Comparison of ENCODE assay signal across 25 mouse cellular contexts in genomic region chr1:127219161-127219560, GRCm38 (mm10). TPM values are rescaled to one million over a fixed set of nuclear protein-coding genes. Genes with fewer than 3 reads are reported as not detected.
DNase-seq lines count a peak whose midpoint lies in the region; ATAC-seq and TF ChIP-seq lines count a peak whose summit lies in the region.
"Had no signal": no experiment of that assay in that cellular context is flagged by ENCODE, and none has a peak within 500 bp of the region (broad histone marks: within the 10 kb centered on the region; RNA-seq: fewer than 3 reads in every experiment).

No protein-coding gene starts in this region.

- no peaks in the 10 kb centered on the region for H3K27me3 ChIP-seq in liver, postnatal 0 days (ENCODE audit: insufficient read depth, low read length)
- H3K27me3 ChIP-seq: embryonic facial prominence, embryonic 12.5 days; forebrain, embryonic 12.5 days; liver, embryonic 13.5 days; midbrain, embryonic 15.5 days; neural tube, embryonic 15.5 days had no signal

- no peaks in the 10 kb centered on the region for H3K9me3 ChIP-seq in liver, postnatal 0 days (ENCODE audit: low read length)
- H3K9me3 ChIP-seq: embryonic facial prominence, embryonic 12.5 days; forebrain, embryonic 12.5 days; liver, embryonic 13.5 days; midbrain, embryonic 10.5 days; midbrain, embryonic 15.5 days; neural tube, embryonic 15.5 days had no signal

- H3K27ac ChIP-seq in liver, postnatal 0 days (ENCODE audit: low read depth) = no peak overlapping the region
- H3K27ac ChIP-seq in brown adipose tissue, adult 24 weeks (replicated peaks; ENCODE audit: low read depth, low read length) = peak overlapping the region; percentile 27; the same call in 1 of the 2 replicates
- H3K27ac ChIP-seq in macrophage = peak overlapping the region; percentile 92
- H3K27ac ChIP-seq: embryonic facial prominence, embryonic 12.5 days; forebrain, embryonic 12.5 days; kidney, postnatal 0 days; liver, embryonic 13.5 days; midbrain, embryonic 10.5 days; midbrain, embryonic 15.5 days; neural tube, embryonic 15.5 days; stomach, postnatal 0 days had no signal

- TF ChIP-seq EP300 in liver, postnatal 0 days (IDR thresholded peaks at IDR 0.05; ENCODE audit: low read depth) = no peak

- no peak overlapping the region for H3K4me3 ChIP-seq in liver, postnatal 0 days (ENCODE audit: low read depth, low read length)
- no peak overlapping the region for H3K4me3 ChIP-seq in brown adipose tissue, adult 24 weeks (ENCODE audit: insufficient read depth, low read depth, low read length)
- no peak overlapping the region for H3K4me3 ChIP-seq in macrophage (ENCODE audit: inconsistent target)
- H3K4me3 ChIP-seq: embryonic facial prominence, embryonic 12.5 days; forebrain, embryonic 12.5 days; liver, embryonic 13.5 days; midbrain, embryonic 10.5 days; midbrain, embryonic 15.5 days; neural tube, embryonic 15.5 days had no signal

- peaks cover 96% of the 10 kb centered on the region for H3K79me2 ChIP-seq in macrophage (ENCODE audit: inconsistent target)

- peak; percentile 21; the same call in 1 of the 2 replicates for ATAC-seq in liver, postnatal 0 days
- ATAC-seq in CD4-positive, CD25-positive, alpha-beta regulatory T cell, adult 4 months = no peak
- ATAC-seq: forebrain, postnatal 0 days; hindbrain, embryonic 16.5 days; midbrain, embryonic 15.5 days had no signal

- WGBS in liver, postnatal 0 days (ENCODE audit: insufficient replicate concordance) = 75% methylated on average over 4 of the region's 4 CpGs
- WGBS in macrophage (ENCODE audit: missing documents) = 34% methylated on average over 4 of the region's 4 CpGs

- no peak overlapping the region for H3K9ac ChIP-seq in liver, postnatal 0 days (replicated peaks)
- H3K9ac ChIP-seq: embryonic facial prominence, embryonic 12.5 days; forebrain, embryonic 12.5 days; forebrain, postnatal 0 days; liver, embryonic 13.5 days; midbrain, embryonic 15.5 days; neural tube, embryonic 15.5 days had no signal

- TF ChIP-seq CTCF in liver, postnatal 0 days (IDR thresholded peaks at IDR 0.05; ENCODE audit: low read depth) = no peak

- H3K4me1 ChIP-seq in liver, postnatal 0 days (ENCODE audit: insufficient read depth) = peaks cover 5% of the 10 kb centered on the region
- peaks cover 12% of the 10 kb centered on the region for H3K4me1 ChIP-seq in brown adipose tissue, adult 24 weeks (ENCODE audit: control insufficient read depth, insufficient read depth, insufficient read length, low read length)

- no peak for DNase-seq in liver, postnatal 0 days
- DNase-seq in liver (no peak), 416B (ENCODE audit: low read depth) (peak; percentile 74)
- no peak for DNase-seq in testis, postnatal 10 days (ENCODE audit: low spot score)
- no peak for DNase-seq in adrenal gland, adult 8-10 months
- DNase-seq: adrenal gland, postnatal 36 days; cerebellum, adult 9-11 months; embryo, embryonic 11 days; forebrain, postnatal 0 days; heart, postnatal 14 days; kidney, adult 8-10 months; layer of hippocampus, adult 9-11 months; liver, embryonic 13.5 days; right cerebral cortex, postnatal 4 days had no signal

- no peaks in the 10 kb centered on the region for H3K36me3 ChIP-seq in liver, postnatal 0 days (replicated peaks; ENCODE audit: insufficient read depth, low read length)
- H3K36me3 ChIP-seq in macrophage (ENCODE audit: inconsistent target) = no peaks in the 10 kb centered on the region
- H3K36me3 ChIP-seq: embryonic facial prominence, embryonic 12.5 days; forebrain, embryonic 12.5 days; liver, embryonic 13.5 days; midbrain, embryonic 10.5 days; midbrain, embryonic 15.5 days; neural tube, embryonic 15.5 days had no signal

- no peak overlapping the region for H3K4me2 ChIP-seq in liver, postnatal 0 days (ENCODE audit: low read depth, low read length)
- H3K4me2 ChIP-seq: embryonic facial prominence, embryonic 12.5 days; forebrain, embryonic 12.5 days; liver, embryonic 13.5 days; midbrain, embryonic 15.5 days; neural tube, embryonic 15.5 days had no signal

RNA-seq across cellular contexts. Expression of gene Mgat5, which starts 14.3 kb away (rescaled TPM):
- polyA plus RNA-seq in liver, postnatal 0 days (2015; fragmentation: Nextera tagmentation; extraction: Ambion mirVana) = 0.69 and 0.86 TPM in 2 replicates
- polyA plus RNA-seq in brown adipose tissue, adult 24 weeks (2012; ENCODE audit: insufficient read depth, insufficient read length, missing spikeins) = 2.2 and 2.7 TPM in 2 replicates
- 100 to 1,000 TPM in 18 of 26 experiments, 10 to 100 TPM in 8; 20.4 to 211 (median 116) TPM for total RNA-seq in macrophage (2018; cell fraction: chromatin; rRNA removed)
- total RNA-seq in macrophage (2018; cell fraction: cytosol; rRNA removed) = 10 to 100 TPM; 23.6 to 59.8 (median 37.0) TPM
- total RNA-seq in macrophage (2018; cell fraction: nucleus; rRNA removed) = 100 to 1,000 TPM in 3 of 26 experiments, 10 to 100 TPM in 23; 30.1 to 157 (median 70.9) TPM
- polyA plus RNA-seq in macrophage (2018) = 23.8 to 56.9 TPM (median 29.7 TPM) in 3 replicates
- polyA plus RNA-seq in CD4-positive, CD25-positive, alpha-beta regulatory T cell, adult 4 months (2017; shearing (Covaris generic)) = 10 to 100 TPM; 14.3 to 21.6 TPM
- total RNA-seq in adrenal gland, adult 8-10 months (2022) = 10 to 100 TPM; 14.5 to 21.1 (median 18.5) TPM
